Mouse (Mus musculus) neural tube, embryonic 10.5 days (tissue): ENCODE results near the gene Dnhd1.

ENCODE experiments used
- DNase-seq: peaks from one replicate; pipeline ENCODE4 v3.0.0-alpha.2; 2017; ENCODE audit warnings: low spot score; ENCODE audit errors: extremely low spot score

Dnhd1 gene

GRCm38 (mm10) chr7:105650639-105651435 lies at the start of gene Dnhd1:
Gene Dnhd1 (plus strand): TSS chr7:105650827.
- DNase-seq, result peak; percentile 73

- DNase-seq, result peak; percentile 59
Observed at GRCm38 (mm10) chr7:105602860-105603623, 47.6 kb upstream of the Dnhd1 start.

GRCm38 (mm10) chr7:105608467-105608866 lies 42.2 kb upstream of the Dnhd1 start:
- DNase-seq, result no peak

GRCm38 (mm10) chr7:105611767-105612166 lies 38.9 kb upstream of the Dnhd1 start:
- DNase-seq, result no peak

GRCm38 (mm10) chr7:105614400-105614799 lies 36.2 kb upstream of the Dnhd1 start:
- no peak for DNase-seq

GRCm38 (mm10) chr7:105615720-105616119 lies 34.9 kb upstream of the Dnhd1 start:
- no peak for DNase-seq

- no peak for DNase-seq
Observed at GRCm38 (mm10) chr7:105616561-105616960, 34.1 kb upstream of the Dnhd1 start.

- DNase-seq, result no peak
Observed at GRCm38 (mm10) chr7:105617810-105618209, 32.8 kb upstream of the Dnhd1 start.

GRCm38 (mm10) chr7:105619701-105620100 lies 30.9 kb upstream of the Dnhd1 start:
- DNase-seq, result no peak

GRCm38 (mm10) chr7:105621053-105621452 lies 29.6 kb upstream of the Dnhd1 start:
- DNase-seq, result no peak

- no peak for DNase-seq
Observed at GRCm38 (mm10) chr7:105621646-105622292, 28.9 kb upstream of the Dnhd1 start.

- no peak for DNase-seq
Observed at GRCm38 (mm10) chr7:105625397-105625796, 25.2 kb upstream of the Dnhd1 start.

- DNase-seq, result no peak
Observed at GRCm38 (mm10) chr7:105628633-105629032, 22.0 kb upstream of the Dnhd1 start.

- peak; percentile 26 for DNase-seq
Observed at GRCm38 (mm10) chr7:105632551-105632972, 18.1 kb upstream of the Dnhd1 start.

- peak; percentile 91 for DNase-seq
Observed at GRCm38 (mm10) chr7:105633127-105633800, 17.4 kb upstream of the Dnhd1 start, which contains the start of gene Trim3. Gene Trim3 (minus strand): TSS chr7:105633571.

- no peak for DNase-seq
Observed at GRCm38 (mm10) chr7:105633801-105634135, 16.9 kb upstream of the Dnhd1 start.

GRCm38 (mm10) chr7:105634272-105634920 lies 16.2 kb upstream of the Dnhd1 start:
- DNase-seq, result no peak

GRCm38 (mm10) chr7:105635726-105636125 lies 14.9 kb upstream of the Dnhd1 start:
- DNase-seq, result no peak

- DNase-seq, result no peak
Observed at GRCm38 (mm10) chr7:105638776-105639175, 11.9 kb upstream of the Dnhd1 start.

- DNase-seq, result no peak
Observed at GRCm38 (mm10) chr7:105639304-105639703, 11.3 kb upstream of the Dnhd1 start.

GRCm38 (mm10) chr7:105639756-105640155 lies 10.9 kb upstream of the Dnhd1 start, which contains the start of gene Timm10b:
Gene Timm10b (plus strand): TSS chr7:105640056.
- DNase-seq, result no peak
